Mouse (Mus musculus) midbrain, embryonic 10.5 days (tissue): ENCODE data around the gene Ccl2. TPM values are rescaled to one million over a fixed set of nuclear protein-coding genes. Genes with fewer than 3 reads are reported as not detected.

ENCODE experiments used
- DNase-seq: peaks from one replicate; pipeline ENCODE4 v3.0.0-alpha.2; 2017; ENCODE audit warnings: low spot score
- H3K27ac ChIP-seq: fragments of 300-500 bp; sonication (generic); replicated peaks from 2 replicates; pipeline ENCODE4 v1.5.1; 2016; ENCODE audit warnings: mild to moderate bottlenecking
- H3K27me3 ChIP-seq: fragments of 300-500 bp; sonication (generic); 2 replicates; pipeline ENCODE4 v1.6.1; 2016; ENCODE audit warnings: low read depth, mild to moderate bottlenecking; ENCODE audit not compliant: poor library complexity, severe bottlenecking
- H3K36me3 ChIP-seq: fragments of 300-500 bp; sonication (generic); 2 replicates; pipeline ENCODE4 v1.6.1; 2016; ENCODE audit warnings: mild to moderate bottlenecking, moderate library complexity
- H3K4me1 ChIP-seq: fragments of 300-500 bp; sonication (generic); 2 replicates; pipeline ENCODE4 v1.6.1; 2016
- H3K4me3 ChIP-seq: fragments of 300-500 bp; sonication (generic); 2 replicates; pipeline ENCODE4 v1.5.1; 2016; ENCODE audit warnings: mild to moderate bottlenecking, moderate library complexity
- H3K9me3 ChIP-seq: fragments of 300-500 bp; sonication (generic); replicated peaks from 2 replicates; pipeline ENCODE4 v1.6.1; 2016; ENCODE audit warnings: mild to moderate bottlenecking
- WGBS: fragments of 180-500 bp; shearing (Covaris S2); methylation state at CpG from one replicate; pipeline ENCODE4 v1.1.7; 2016; 5-methylcytosine and 5-hydroxymethylcytosine counted together
- polyA plus RNA-seq: library from polyadenylated mRNA; unstranded; fragments of >200 nt; fragmentation: Nextera tagmentation; extraction: Ambion mirVana; gene quantifications from 2 replicates; pipeline ENCODE4 v1.2.1, GENCODE M21; 2016

Ccl2 gene
- polyA plus RNA-seq, 1 experiment from 2014 or later: 0.58 TPM

- WGBS: 96% methylated on average over 4 of the region's 4 CpGs
- DNase-seq: no peak
Observed at GRCm38 (mm10) chr11:82041671-82042080, 6.3 kb downstream of the Ccl2 start.

GRCm38 (mm10) chr11:82045471-82045870 is 10.1 kb downstream of the Ccl2 start, which contains the start of gene Ccl7:
Gene Ccl7, plus strand, starts transcription at chr11:82045712.
- DNase-seq: no peak

More at GRCm38 (mm10) chr11:82041671-82042080, 6.3 kb downstream of the Ccl2 start:
- Histone ChIP-seq H3K27ac (no peak overlapping the region), H3K4me1 (no peaks in the 10 kb centered on the region), H3K4me3 (no peak overlapping the region), H3K27me3 (no peaks in the 10 kb centered on the region), H3K9me3 (no peaks in the 10 kb centered on the region), H3K36me3 (no peaks in the 10 kb centered on the region)

GRCm38 (mm10) chr11:82047746-82048415 is 12.5 kb downstream of the Ccl2 start:
- peak; percentile 41 for DNase-seq
- Histone ChIP-seq H3K27ac (no peak overlapping the region), H3K27me3 (no peaks in the 10 kb centered on the region), H3K4me3 (no peak overlapping the region), H3K36me3 (no peaks in the 10 kb centered on the region), H3K4me1 (no peaks in the 10 kb centered on the region), H3K9me3 (no peaks in the 10 kb centered on the region)
- WGBS: 44% methylated on average over 6 of the region's 6 CpGs

More at GRCm38 (mm10) chr11:82045471-82045870, 10.1 kb downstream of the Ccl2 start, which contains the start of gene Ccl7:
- Histone ChIP-seq H3K9me3 (no peaks in the 10 kb centered on the region), H3K4me1 (no peaks in the 10 kb centered on the region), H3K4me3 (no peak within 1 kb of the TSS), H3K27ac (no peak within 1 kb of the TSS), H3K27me3 (no peaks in the 10 kb centered on the region), H3K36me3 (no peaks in the 10 kb centered on the region)
- WGBS: 75% methylated on average over 3 of the region's 3 CpGs

- H3K36me3 ChIP-seq: no peaks in the 10 kb centered on the region
- no peak overlapping the region for H3K27ac ChIP-seq
- DNase-seq: no peak
- H3K4me1 ChIP-seq: no peaks in the 10 kb centered on the region
- no peaks in the 10 kb centered on the region for H3K27me3 ChIP-seq
- WGBS: 96% methylated on average over 7 of the region's 7 CpGs
- H3K4me3 ChIP-seq: no peak overlapping the region
- H3K9me3 ChIP-seq: no peaks in the 10 kb centered on the region
Observed at GRCm38 (mm10) chr11:82053849-82054248, 18.5 kb downstream of the Ccl2 start.

- H3K4me3 ChIP-seq: no peak within 1 kb of the TSS
- no peaks in the 10 kb centered on the region for H3K4me1 ChIP-seq
- no peaks in the 10 kb centered on the region for H3K36me3 ChIP-seq
- no peak for DNase-seq
- 92% methylated on average over 6 of the region's 6 CpGs for WGBS
- H3K27ac ChIP-seq: no peak within 1 kb of the TSS
- H3K9me3 ChIP-seq: no peaks in the 10 kb centered on the region
- no peaks in the 10 kb centered on the region for H3K27me3 ChIP-seq
Observed at GRCm38 (mm10) chr11:82057646-82058045, 22.3 kb downstream of the Ccl2 start, which contains the start of gene Ccl11. Gene Ccl11, plus strand, starts transcription at chr11:82057823.

- Histone ChIP-seq H3K9me3 (no peaks in the 10 kb centered on the region), H3K27ac (no peak overlapping the region), H3K4me3 (no peak overlapping the region), H3K27me3 (no peaks in the 10 kb centered on the region), H3K36me3 (no peaks in the 10 kb centered on the region), H3K4me1 (no peaks in the 10 kb centered on the region)
- 82% methylated on average over 3 of the region's 3 CpGs for WGBS
- no peak for DNase-seq
Observed at GRCm38 (mm10) chr11:82062226-82062625, 26.9 kb downstream of the Ccl2 start.

GRCm38 (mm10) chr11:82063454-82063853 is 28.1 kb downstream of the Ccl2 start:
- H3K9me3 ChIP-seq: no peaks in the 10 kb centered on the region

GRCm38 (mm10) chr11:82066953-82067571 is 31.7 kb downstream of the Ccl2 start:
- 88% methylated on average over 7 of the region's 7 CpGs for WGBS
- no peaks in the 10 kb centered on the region for H3K4me1 ChIP-seq
- no peak for DNase-seq

More at GRCm38 (mm10) chr11:82063454-82063853, 28.1 kb downstream of the Ccl2 start:
- Histone ChIP-seq H3K4me3 (no peak overlapping the region), H3K27me3 (no peaks in the 10 kb centered on the region), H3K27ac (no peak overlapping the region), H3K4me1 (no peaks in the 10 kb centered on the region), H3K36me3 (no peaks in the 10 kb centered on the region)
- no peak for DNase-seq
- WGBS: 90% methylated on average over 2 of the region's 2 CpGs

GRCm38 (mm10) chr11:82071076-82071475 is 35.7 kb downstream of the Ccl2 start:
- H3K4me3 ChIP-seq: no peak overlapping the region
- H3K27ac ChIP-seq: no peak overlapping the region
- no peaks in the 10 kb centered on the region for H3K27me3 ChIP-seq
- no peaks in the 10 kb centered on the region for H3K4me1 ChIP-seq
- 0 out of 2 replicates have a peak, but pooled peaks cover 5% of the 10 kb centered on the region for H3K9me3 ChIP-seq
- no peaks in the 10 kb centered on the region for H3K36me3 ChIP-seq
- DNase-seq: no peak
- WGBS: 78% methylated on average over 3 of the region's 3 CpGs

More at GRCm38 (mm10) chr11:82066953-82067571, 31.7 kb downstream of the Ccl2 start:
- H3K27ac ChIP-seq: no peak overlapping the region
- H3K9me3 ChIP-seq: no peaks in the 10 kb centered on the region
- no peaks in the 10 kb centered on the region for H3K36me3 ChIP-seq
- no peaks in the 10 kb centered on the region for H3K27me3 ChIP-seq
- H3K4me3 ChIP-seq: no peak overlapping the region

- no peaks in the 10 kb centered on the region for H3K4me1 ChIP-seq
- no peaks in the 10 kb centered on the region for H3K36me3 ChIP-seq
- 0 out of 2 replicates have a peak, but pooled peaks cover 7% of the 10 kb centered on the region for H3K9me3 ChIP-seq
- DNase-seq: no peak
- no peaks in the 10 kb centered on the region for H3K27me3 ChIP-seq
- no peak overlapping the region for H3K27ac ChIP-seq
- H3K4me3 ChIP-seq: no peak overlapping the region
- 85% methylated on average over 1 of the region's 1 CpGs for WGBS
Observed at GRCm38 (mm10) chr11:82072374-82072773, 37.0 kb downstream of the Ccl2 start.

GRCm38 (mm10) chr11:82072984-82073383 is 37.6 kb downstream of the Ccl2 start:
- H3K27ac ChIP-seq: no peak overlapping the region
- 79% methylated on average over 3 of the region's 3 CpGs for WGBS
- DNase-seq: no peak
- no peak overlapping the region for H3K4me3 ChIP-seq
- no peaks in the 10 kb centered on the region for H3K36me3 ChIP-seq
- H3K27me3 ChIP-seq: no peaks in the 10 kb centered on the region
- H3K9me3 ChIP-seq: 0 out of 2 replicates have a peak, but pooled peaks cover 7% of the 10 kb centered on the region
- H3K4me1 ChIP-seq: no peaks in the 10 kb centered on the region

- no peak overlapping the region for H3K27ac ChIP-seq
- H3K4me1 ChIP-seq: no peaks in the 10 kb centered on the region
- H3K27me3 ChIP-seq: no peaks in the 10 kb centered on the region
- H3K9me3 ChIP-seq: 0 out of 2 replicates have a peak, but pooled peaks cover 7% of the 10 kb centered on the region
- no peak overlapping the region for H3K4me3 ChIP-seq
- DNase-seq: no peak
- no peaks in the 10 kb centered on the region for H3K36me3 ChIP-seq
- 88% methylated on average over 3 of the region's 3 CpGs for WGBS
Observed at GRCm38 (mm10) chr11:82073686-82074085, 38.3 kb downstream of the Ccl2 start.

- no peak for DNase-seq
- no peaks in the 10 kb centered on the region for H3K36me3 ChIP-seq
- 80% methylated on average over 3 of the region's 3 CpGs for WGBS
- H3K27ac ChIP-seq: no peak overlapping the region
- H3K4me3 ChIP-seq: no peak overlapping the region
- H3K9me3 ChIP-seq: 0 out of 2 replicates have a peak, but pooled peaks cover 7% of the 10 kb centered on the region
- no peaks in the 10 kb centered on the region for H3K27me3 ChIP-seq
- no peaks in the 10 kb centered on the region for H3K4me1 ChIP-seq
Observed at GRCm38 (mm10) chr11:82077031-82077430, 41.7 kb downstream of the Ccl2 start.
